ENCODE assay signal across 12 mouse cellular contexts in the genomic region with DNA sequence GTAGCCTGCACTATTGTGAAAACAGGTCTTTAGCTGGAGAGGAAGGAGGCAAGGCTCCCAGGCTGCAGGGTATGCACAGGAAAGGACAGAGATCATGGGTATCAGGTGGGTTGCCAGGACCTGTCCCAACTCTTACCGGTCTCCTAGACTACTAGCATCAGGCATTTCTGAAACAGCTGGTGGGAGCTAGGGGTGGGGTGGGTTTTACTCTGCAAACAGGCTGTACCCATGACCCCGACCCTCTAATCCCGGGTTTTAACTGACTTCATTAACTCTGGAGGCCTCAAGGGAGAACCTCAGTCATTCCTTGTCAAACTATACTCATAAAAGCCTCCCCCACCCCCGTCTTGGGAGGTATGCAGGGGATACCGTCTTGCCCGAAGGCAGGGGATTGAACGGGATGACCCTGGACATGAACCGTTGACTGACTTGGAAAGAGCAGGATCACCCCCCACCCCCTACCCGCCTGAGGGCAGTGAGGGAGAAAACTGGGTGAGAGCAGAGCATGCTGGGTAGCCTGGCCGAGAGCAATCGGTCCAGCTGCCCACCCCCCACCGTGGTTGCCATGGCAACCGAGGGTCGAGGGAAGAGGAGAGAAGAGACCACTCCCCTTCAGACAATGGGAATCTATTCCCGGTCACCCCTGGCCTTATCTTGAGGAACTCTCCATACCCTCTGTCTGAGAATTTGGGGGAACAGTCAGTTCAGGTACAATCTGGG. TPM values are rescaled to one million over a fixed set of nuclear protein-coding genes. Genes with fewer than 3 reads are reported as not detected.
A peak's percentile ranks its signal among the peaks of the same experiment; 100 is the strongest.
DNase-seq lines count a peak whose midpoint lies in the region; ATAC-seq lines count a peak whose summit lies in the region.
"Had no signal": no experiment of that assay in that cellular context is flagged by ENCODE, and none has a peak within 500 bp of the region (broad histone marks: within the 10 kb centered on the region; RNA-seq: fewer than 3 reads in every experiment).

No protein-coding gene starts in this region.

- no peaks in the 10 kb centered on the region for H3K27me3 ChIP-seq in embryonic facial prominence, embryonic 11.5 days (ENCODE audit: control insufficient read depth, insufficient read depth, low read length)
- no peaks in the 10 kb centered on the region for H3K27me3 ChIP-seq in hindbrain, embryonic 15.5 days
- no peaks in the 10 kb centered on the region for H3K27me3 ChIP-seq in intestine, embryonic 16.5 days (replicated peaks; ENCODE audit: control insufficient read depth, insufficient read depth, low read length)

- H3K9me3 ChIP-seq in embryonic facial prominence, embryonic 11.5 days (replicated peaks; ENCODE audit: control insufficient read depth, low read length): no peaks in the 10 kb centered on the region
- no peaks in the 10 kb centered on the region for H3K9me3 ChIP-seq in hindbrain, embryonic 15.5 days
- no peaks in the 10 kb centered on the region for H3K9me3 ChIP-seq in intestine, embryonic 16.5 days (ENCODE audit: control insufficient read depth, low read length)
- H3K9me3 ChIP-seq: heart, embryonic 15.5 days had no signal

- no peak overlapping the region for H3K9ac ChIP-seq in embryonic facial prominence, embryonic 11.5 days (replicated peaks; ENCODE audit: low read length)
- H3K9ac ChIP-seq in hindbrain, embryonic 15.5 days: no peak overlapping the region
- no peak overlapping the region for H3K9ac ChIP-seq in intestine, embryonic 16.5 days (ENCODE audit: low read depth, low read length)
- H3K9ac ChIP-seq: heart, embryonic 15.5 days had no signal

- no peak overlapping the region for H3K4me3 ChIP-seq in embryonic facial prominence, embryonic 11.5 days (ENCODE audit: low read depth, low read length)
- H3K4me3 ChIP-seq in hindbrain, embryonic 15.5 days: no peak overlapping the region
- H3K4me3 ChIP-seq in intestine, embryonic 16.5 days (ENCODE audit: low read length): no peak overlapping the region
- H3K4me3 ChIP-seq: heart, embryonic 15.5 days had no signal

- H3K4me2 ChIP-seq in embryonic facial prominence, embryonic 11.5 days (ENCODE audit: low read depth, low read length): 0 out of 2 replicates have a peak overlapping the region, but pooled peaks have one; percentile 2
- peak overlapping the region; percentile 34 for H3K4me2 ChIP-seq in hindbrain, embryonic 15.5 days
- no peak overlapping the region for H3K4me2 ChIP-seq in intestine, embryonic 16.5 days (ENCODE audit: low read depth, low read length)
- H3K4me2 ChIP-seq: heart, embryonic 15.5 days had no signal

- H3K27ac ChIP-seq in embryonic facial prominence, embryonic 11.5 days (replicated peaks; ENCODE audit: low read depth, low read length): no peak overlapping the region
- peak overlapping the region; percentile 77 for H3K27ac ChIP-seq in hindbrain, embryonic 15.5 days (replicated peaks)
- H3K27ac ChIP-seq in intestine, embryonic 16.5 days (ENCODE audit: low read length): no peak overlapping the region
- H3K27ac ChIP-seq: heart, embryonic 15.5 days had no signal

- 0 out of 2 replicates have a peak, but pooled peaks have one; percentile 49 for ATAC-seq in embryonic facial prominence, embryonic 11.5 days (replicated peaks; ENCODE audit: insufficient number of reproducible peaks, low FRiP score, low TSS enrichment, low read depth)
- ATAC-seq in hindbrain, embryonic 15.5 days (ENCODE audit: low FRiP score, low read depth): peak; percentile 51; the same call in 1 of the 2 replicates
- ATAC-seq in intestine, embryonic 16.5 days: no peak

- no peaks in the 10 kb centered on the region for H3K36me3 ChIP-seq in embryonic facial prominence, embryonic 11.5 days (replicated peaks; ENCODE audit: control insufficient read depth, insufficient read depth, low read depth, low read length)
- H3K36me3 ChIP-seq in hindbrain, embryonic 15.5 days: no peaks in the 10 kb centered on the region
- H3K36me3 ChIP-seq in intestine, embryonic 16.5 days (ENCODE audit: control insufficient read depth, insufficient read depth, low read length): no peaks in the 10 kb centered on the region
- H3K36me3 ChIP-seq: heart, embryonic 15.5 days had no signal

- H3K4me1 ChIP-seq in embryonic facial prominence, embryonic 11.5 days (ENCODE audit: control insufficient read depth, insufficient read depth, low read length): peaks cover 8% of the 10 kb centered on the region
- peaks cover 51% of the 10 kb centered on the region for H3K4me1 ChIP-seq in hindbrain, embryonic 15.5 days (replicated peaks)
- H3K4me1 ChIP-seq in intestine, embryonic 16.5 days (ENCODE audit: control insufficient read depth, insufficient read depth, low read length): peaks cover 25% of the 10 kb centered on the region

- WGBS in embryonic facial prominence, embryonic 11.5 days: 4% methylated on average over 15 of the region's 15 CpGs
- 5% methylated on average over 15 of the region's 15 CpGs for WGBS in hindbrain, embryonic 15.5 days
- 15% methylated on average over 15 of the region's 15 CpGs for WGBS in intestine, embryonic 16.5 days

- peak; percentile 87 for DNase-seq in embryo, embryonic 10 days (ENCODE audit: low spot score)
- peak; percentile 82 for DNase-seq in embryonic facial prominence, embryonic 11.5 days (ENCODE audit: low spot score)
- peak; percentile 87 for DNase-seq in neural tube, embryonic 10.5 days (ENCODE audit: extremely low spot score, low spot score)
- no peak for DNase-seq in layer of hippocampus, postnatal 14 days (ENCODE audit: low spot score in 2 of 2)
- no peak for DNase-seq in kidney, adult 8-10 months
- DNase-seq: adrenal gland, postnatal 14 days; cerebellum, postnatal 25 days; right cerebral cortex, adult 18-20 months had no signal

RNA-seq across cellular contexts. Expression of a gene that starts 21.1 kb away (rescaled TPM):
- polyA plus RNA-seq in embryonic facial prominence, embryonic 11.5 days (2014; fragmentation: Nextera tagmentation; extraction: Ambion mirVana): 28.9 and 31.9 TPM in 2 replicates
- 42.6 and 56.4 TPM in 2 replicates for polyA plus RNA-seq in hindbrain, embryonic 15.5 days (2015; fragmentation: Nextera tagmentation; extraction: Ambion mirVana)
- 76.3 and 77.6 TPM in 2 replicates for polyA plus RNA-seq in intestine, embryonic 16.5 days (2015; fragmentation: Nextera tagmentation; extraction: Ambion mirVana)
- total RNA-seq in layer of hippocampus, postnatal 14 days (2021): 10 to 100 TPM; 40.7 to 47.6 TPM
- total RNA-seq: MEL had no signal

RNA-seq across cellular contexts. Expression of a gene that starts 28.0 kb away (rescaled TPM):
- polyA plus RNA-seq in embryonic facial prominence, embryonic 11.5 days (2014; fragmentation: Nextera tagmentation; extraction: Ambion mirVana): 14.5 and 16.7 TPM in 2 replicates
- polyA plus RNA-seq in hindbrain, embryonic 15.5 days (2015; fragmentation: Nextera tagmentation; extraction: Ambion mirVana): 24.2 and 33.1 TPM in 2 replicates
- polyA plus RNA-seq in intestine, embryonic 16.5 days (2015; fragmentation: Nextera tagmentation; extraction: Ambion mirVana): 28.4 and 32.9 TPM in 2 replicates
- 10 to 100 TPM; 42.6 to 43.2 TPM for total RNA-seq in layer of hippocampus, postnatal 14 days (2021)
- total RNA-seq: MEL had no signal

RNA-seq across cellular contexts. Expression of a gene that starts 29.1 kb away (rescaled TPM):
- 11.0 and 11.7 TPM in 2 replicates for polyA plus RNA-seq in embryonic facial prominence, embryonic 11.5 days (2014; fragmentation: Nextera tagmentation; extraction: Ambion mirVana)
- polyA plus RNA-seq in hindbrain, embryonic 15.5 days (2015; fragmentation: Nextera tagmentation; extraction: Ambion mirVana): 23.7 and 24.3 TPM in 2 replicates
- polyA plus RNA-seq in intestine, embryonic 16.5 days (2015; fragmentation: Nextera tagmentation; extraction: Ambion mirVana): 3.1 and 3.5 TPM in 2 replicates
- total RNA-seq in layer of hippocampus, postnatal 14 days (2021): 10 to 100 TPM; 40.5 to 43.9 TPM

RNA-seq across cellular contexts. Expression of a gene that starts 33.7 kb away (rescaled TPM):
- polyA plus RNA-seq in embryonic facial prominence, embryonic 11.5 days (2014; fragmentation: Nextera tagmentation; extraction: Ambion mirVana): 15.2 and 16.2 TPM in 2 replicates
- polyA plus RNA-seq in hindbrain, embryonic 15.5 days (2015; fragmentation: Nextera tagmentation; extraction: Ambion mirVana): 30.8 and 36.4 TPM in 2 replicates
- 60.4 and 60.6 TPM in 2 replicates for polyA plus RNA-seq in intestine, embryonic 16.5 days (2015; fragmentation: Nextera tagmentation; extraction: Ambion mirVana)
- 10 to 100 TPM; 42.0 TPM for total RNA-seq in layer of hippocampus, postnatal 14 days (2021)

Comparison
In these comparisons a context has a peak if more than half of its experiments do, and no peak if none do; other contexts are left out.
1. DNase-seq: peak in embryo, embryonic 10 days (single experiment), embryonic facial prominence, embryonic 11.5 days (single experiment) and neural tube, embryonic 10.5 days (single experiment); none in layer of hippocampus, postnatal 14 days (0 of 2) and kidney, adult 8-10 months (0 of 2).